Mouse (Mus musculus) heart, embryonic 11.5 days (tissue): ENCODE measurements at regions not wholly inside any gene's neighbourhood (a gene's known extent, or its start where the extent isn't known, plus 50 kb on each side); places are given as distances from the start of the nearest gene placed in this dataset.

Source experiments
- ATAC-seq: fragments of 200-750 bp; cut with Nextera tagmentation; replicated peaks from 2 replicates; pipeline ENCODE4 v1.8.0; 2017; ENCODE audit warnings: moderate library complexity; ENCODE audit not compliant: insufficient number of reproducible peaks, low FRiP score, low TSS enrichment
- H3K27ac ChIP-seq: fragments of 300-500 bp; sonication (generic); 2 replicates; pipeline ENCODE4 v1.5.1; 2014; ENCODE audit warnings: mild to moderate bottlenecking, low read depth, low read length
- H3K27me3 ChIP-seq: fragments of 300-500 bp; sonication (generic); 2 replicates; pipeline ENCODE4 v1.6.1; 2014; ENCODE audit warnings: mild to moderate bottlenecking, low read length, mixed read lengths; ENCODE audit not compliant: control insufficient read depth, insufficient read depth
- H3K36me3 ChIP-seq: fragments of 300-500 bp; sonication (generic); 2 replicates; pipeline ENCODE4 v1.6.1; 2014; ENCODE audit warnings: mild to moderate bottlenecking, low read length, moderate library complexity, mixed read lengths; ENCODE audit not compliant: control insufficient read depth, insufficient read depth
- H3K4me1 ChIP-seq: fragments of 300-500 bp; sonication (generic); 2 replicates; pipeline ENCODE4 v1.6.1; 2014; ENCODE audit warnings: low read length; ENCODE audit not compliant: control insufficient read depth, insufficient read depth
- H3K4me2 ChIP-seq: fragments of 300-500 bp; sonication (generic); 2 replicates; pipeline ENCODE4 v1.6.1; 2014; ENCODE audit warnings: mild to moderate bottlenecking, moderate library complexity
- H3K4me3 ChIP-seq: fragments of 300-500 bp; sonication (generic); 2 replicates; pipeline ENCODE4 v1.5.1; 2014; ENCODE audit warnings: low read depth, low read length
- H3K9ac ChIP-seq: fragments of 300-500 bp; sonication (generic); 2 replicates; pipeline ENCODE4 v1.6.1; 2014; ENCODE audit warnings: mild to moderate bottlenecking, low read depth, low read length, moderate library complexity
- H3K9me3 ChIP-seq: fragments of 300-500 bp; sonication (generic); replicated peaks from 2 replicates; pipeline ENCODE4 v1.6.1; 2016; ENCODE audit warnings: low read length; ENCODE audit not compliant: control insufficient read depth
- WGBS: fragments of 180-500 bp; shearing (Covaris S2); extraction: QIAGEN DNeasy Blood & Tissue Kit; methylation state at CpG from one replicate; pipeline ENCODE4 v1.1.7; 2014; ENCODE audit not compliant: insufficient replicate concordance; 5-methylcytosine and 5-hydroxymethylcytosine counted together

DNA sequence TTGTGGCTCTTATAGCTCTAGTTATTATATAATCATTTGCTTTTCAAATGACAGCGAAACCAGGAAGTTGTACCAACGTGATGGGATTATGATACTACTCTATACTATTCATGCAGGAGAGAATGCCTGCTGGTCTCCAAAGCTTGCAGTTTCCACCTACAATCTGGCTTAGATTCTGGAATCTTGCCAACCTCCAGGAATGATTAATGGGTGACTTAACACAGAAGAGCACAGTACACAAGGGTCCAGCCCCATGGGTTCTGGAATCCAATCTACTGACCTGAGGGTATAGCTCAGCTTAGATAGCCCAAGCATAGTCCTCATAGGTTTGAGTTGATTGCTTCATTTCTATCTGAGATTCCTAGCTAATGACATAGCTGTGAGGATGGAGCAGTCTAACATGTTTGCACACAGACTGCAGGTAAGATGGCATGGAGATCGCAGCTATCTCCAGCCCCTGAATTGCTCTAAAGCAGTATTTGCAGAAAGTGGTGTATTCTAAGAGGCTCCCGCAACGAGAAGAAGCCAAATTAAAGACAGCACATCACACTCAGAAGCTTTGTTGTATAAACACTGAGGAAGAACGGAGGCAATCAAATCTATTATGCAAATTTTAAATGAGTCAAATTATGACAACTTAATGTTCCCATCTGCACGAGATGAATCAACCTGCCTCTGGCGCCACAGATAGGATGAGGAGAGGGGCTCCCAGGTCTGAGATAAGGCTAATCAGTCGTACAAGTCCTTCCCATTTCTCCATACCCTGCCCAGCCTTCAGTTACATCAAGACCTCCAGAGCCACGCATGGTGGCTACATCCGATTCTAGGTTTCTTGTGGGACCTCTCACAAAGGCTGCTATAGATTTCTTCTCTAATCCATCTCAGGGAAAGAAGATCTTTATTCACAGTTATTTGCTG is 160.7 kb upstream of the Tgfbr2 start:
- no peak for ATAC-seq
- H3K4me1 ChIP-seq, result no peaks in the 10 kb centered on the region
- H3K9ac ChIP-seq, result no peak overlapping the region
- H3K4me3 ChIP-seq, result no peak overlapping the region
- no peak overlapping the region for H3K27ac ChIP-seq
- WGBS, result 76% methylated on average over 11 of the region's 11 CpGs
- H3K36me3 ChIP-seq, result no peaks in the 10 kb centered on the region
- no peaks in the 10 kb centered on the region for H3K27me3 ChIP-seq
- H3K9me3 ChIP-seq, result no peaks in the 10 kb centered on the region
- no peak overlapping the region for H3K4me2 ChIP-seq

DNA sequence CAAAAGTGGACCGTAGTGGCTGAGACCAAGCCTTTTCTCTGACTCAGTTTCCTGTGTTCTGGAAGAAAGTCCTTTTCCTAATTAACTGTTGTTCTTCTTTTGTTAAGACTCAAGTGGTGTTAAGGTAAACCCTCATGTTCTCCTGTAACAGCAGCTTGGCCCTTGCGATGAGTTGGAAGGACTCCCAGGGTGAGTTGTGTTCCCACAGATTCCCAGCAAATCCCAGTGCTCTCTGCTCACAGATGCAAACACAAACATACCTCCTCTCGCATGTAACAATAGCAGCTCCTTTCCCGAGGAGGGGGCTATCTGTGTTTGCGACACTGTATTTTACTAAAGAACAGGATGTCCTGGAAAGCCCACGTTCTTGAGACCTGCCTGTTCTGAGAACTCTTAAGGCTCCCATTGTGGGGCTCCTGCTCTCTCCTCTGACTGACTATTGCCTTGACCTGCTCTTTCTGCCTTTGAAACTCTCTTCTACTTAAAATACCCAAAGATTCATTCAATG is 158.8 kb upstream of the Tgfbr2 start:
- Histone ChIP-seq H3K27ac (no peak overlapping the region), H3K4me2 (no peak overlapping the region), H3K9me3 (no peaks in the 10 kb centered on the region), H3K4me3 (no peak overlapping the region), H3K27me3 (no peaks in the 10 kb centered on the region), H3K4me1 (no peaks in the 10 kb centered on the region), H3K9ac (no peak overlapping the region), H3K36me3 (no peaks in the 10 kb centered on the region)
- no peak for ATAC-seq
- WGBS, result 64% methylated on average over 6 of the region's 6 CpGs

DNA sequence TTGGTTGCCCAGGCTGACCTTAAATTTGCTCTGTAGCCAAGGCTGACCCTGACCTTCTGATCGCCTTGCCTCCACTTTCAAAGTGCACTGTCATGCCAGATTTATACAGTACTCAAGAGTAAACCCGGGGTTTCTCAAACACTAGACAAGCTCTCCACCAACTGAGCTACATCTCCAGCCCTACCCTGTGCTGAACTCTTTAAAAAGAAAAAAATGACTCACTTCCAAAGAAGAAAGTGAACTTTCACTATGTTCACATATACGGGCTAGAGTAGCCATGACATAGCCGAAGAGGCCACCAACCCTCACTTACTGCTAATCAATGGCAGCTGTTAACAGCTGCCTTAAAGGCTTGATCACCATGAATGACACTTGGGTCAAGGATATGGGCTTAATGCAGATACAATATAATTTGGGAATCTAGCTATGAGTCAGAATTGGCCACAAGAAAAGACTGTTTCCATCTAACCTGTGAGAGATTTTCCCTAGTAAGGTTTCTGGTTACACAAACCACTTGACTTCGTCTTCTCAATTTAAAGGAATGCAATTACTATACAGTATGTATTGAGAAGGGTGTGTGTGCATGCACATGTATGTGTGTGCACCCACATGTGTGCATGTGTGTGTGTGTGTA is 157.4 kb upstream of the Tgfbr2 start:
- 79% methylated on average over 5 of the region's 5 CpGs for WGBS
- H3K4me1 ChIP-seq, result 0 out of 2 replicates have a peak, but pooled peaks cover 6% of the 10 kb centered on the region
- no peaks in the 10 kb centered on the region for H3K9me3 ChIP-seq
- H3K4me3 ChIP-seq, result no peak overlapping the region
- H3K4me2 ChIP-seq, result no peak overlapping the region
- H3K36me3 ChIP-seq, result no peaks in the 10 kb centered on the region
- no peak for ATAC-seq
- H3K27ac ChIP-seq, result no peak overlapping the region
- no peak overlapping the region for H3K9ac ChIP-seq
- H3K27me3 ChIP-seq, result no peaks in the 10 kb centered on the region

DNA sequence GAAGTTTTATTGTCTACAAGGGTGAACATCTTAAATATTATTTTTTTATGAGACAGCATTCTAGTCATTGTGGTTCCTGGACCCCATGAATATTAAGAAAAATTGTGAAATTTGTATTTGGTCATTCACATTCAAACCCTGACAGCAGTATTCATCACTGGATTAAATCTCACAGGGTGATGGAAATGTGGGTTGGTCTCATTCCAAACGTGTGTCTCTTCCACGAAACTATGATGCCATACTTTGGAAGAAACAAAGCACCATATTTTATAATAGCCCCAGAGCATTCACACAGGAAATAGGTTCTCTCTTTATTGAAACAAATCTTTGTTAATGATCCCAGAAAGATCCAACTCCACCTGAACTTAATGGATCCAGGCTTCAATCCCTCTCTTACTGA is 156.2 kb upstream of the Tgfbr2 start:
- H3K9ac ChIP-seq, result no peak overlapping the region
- H3K9me3 ChIP-seq, result no peaks in the 10 kb centered on the region
- no peaks in the 10 kb centered on the region for H3K27me3 ChIP-seq
- no peaks in the 10 kb centered on the region for H3K36me3 ChIP-seq
- ATAC-seq, result no peak
- WGBS, result 77% methylated on average over 2 of the region's 2 CpGs
- 0 out of 2 replicates have a peak, but pooled peaks cover 6% of the 10 kb centered on the region for H3K4me1 ChIP-seq
- H3K4me2 ChIP-seq, result no peak overlapping the region
- H3K4me3 ChIP-seq, result no peak overlapping the region
- H3K27ac ChIP-seq, result no peak overlapping the region

DNA sequence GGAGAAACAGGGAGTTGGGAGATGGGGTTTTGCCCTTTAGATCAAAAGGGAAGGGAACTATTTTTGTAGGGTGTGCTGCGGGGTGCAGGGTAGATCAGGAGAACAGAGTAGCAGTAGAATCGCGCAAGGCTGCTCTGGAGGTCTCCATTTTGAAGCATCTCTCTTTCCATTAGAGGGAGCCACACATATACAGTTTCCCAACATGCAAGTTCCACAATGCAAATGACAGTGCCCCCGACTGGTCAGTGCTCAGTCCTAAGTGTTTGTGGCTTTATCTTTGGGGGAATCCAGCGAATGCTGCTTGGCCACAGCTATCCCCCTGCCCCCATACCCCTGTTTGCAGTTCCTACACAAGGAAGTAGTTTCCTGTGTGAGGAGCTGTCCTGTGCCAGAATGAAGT is 155.6 kb upstream of the Tgfbr2 start:
- ATAC-seq, result no peak
- H3K27me3 ChIP-seq, result no peaks in the 10 kb centered on the region
- no peak overlapping the region for H3K27ac ChIP-seq
- no peak overlapping the region for H3K9ac ChIP-seq
- 0 out of 2 replicates have a peak, but pooled peaks cover 6% of the 10 kb centered on the region for H3K4me1 ChIP-seq
- H3K4me2 ChIP-seq, result no peak overlapping the region
- H3K9me3 ChIP-seq, result no peaks in the 10 kb centered on the region
- WGBS, result 53% methylated on average over 5 of the region's 5 CpGs
- H3K4me3 ChIP-seq, result no peak overlapping the region
- H3K36me3 ChIP-seq, result no peaks in the 10 kb centered on the region

DNA sequence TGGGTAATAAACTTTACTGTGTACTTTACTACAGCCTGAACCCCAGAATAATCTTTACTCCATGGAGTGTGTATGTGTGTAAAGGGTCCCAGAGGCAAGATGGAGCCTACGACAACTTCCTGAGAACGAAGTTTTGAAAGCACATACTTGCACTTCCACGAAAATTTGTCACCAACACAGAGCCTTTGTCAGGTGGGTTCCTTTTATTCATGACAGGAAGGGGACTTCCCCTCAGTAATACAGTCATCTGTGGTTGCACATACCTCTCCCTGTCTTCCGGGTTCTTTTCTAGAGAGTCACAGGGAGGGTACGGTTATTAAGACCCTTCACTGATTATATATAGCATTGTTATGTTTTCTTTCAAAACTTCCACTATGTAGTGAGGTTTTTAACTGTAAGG is 154.0 kb upstream of the Tgfbr2 start:
- Histone ChIP-seq H3K9ac (no peak overlapping the region), H3K9me3 (no peaks in the 10 kb centered on the region), H3K4me3 (no peak overlapping the region), H3K4me2 (no peak overlapping the region), H3K4me1 (peaks cover 9% of the 10 kb centered on the region), H3K27ac (no peak overlapping the region), H3K36me3 (no peaks in the 10 kb centered on the region), H3K27me3 (no peaks in the 10 kb centered on the region)
- no peak for ATAC-seq
- WGBS, result 64% methylated on average over 5 of the region's 5 CpGs

DNA sequence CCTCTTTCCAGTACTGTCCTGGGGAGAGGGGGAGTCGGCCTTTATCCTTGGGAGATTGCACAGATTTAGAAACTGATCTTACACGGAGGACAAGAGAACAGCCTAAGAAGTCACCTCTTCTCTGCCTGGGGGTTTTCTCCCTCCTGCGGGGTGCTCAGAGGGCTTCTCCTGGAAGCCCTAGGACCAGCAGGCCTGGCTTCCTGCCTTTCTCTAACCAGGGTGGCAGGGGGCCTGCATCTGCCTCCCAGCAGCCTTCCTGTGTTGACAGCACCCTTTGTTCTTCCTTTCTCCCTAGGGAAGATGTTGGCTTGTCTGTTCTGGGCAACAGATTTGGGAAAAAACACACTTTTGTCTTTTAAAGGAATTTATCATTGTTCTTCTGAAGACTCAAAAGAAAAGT is 153.0 kb upstream of the Tgfbr2 start:
- no peaks in the 10 kb centered on the region for H3K36me3 ChIP-seq
- H3K27ac ChIP-seq, result no peak overlapping the region
- WGBS, result 11% methylated on average over 3 of the region's 3 CpGs
- H3K9ac ChIP-seq, result no peak overlapping the region
- no peak for ATAC-seq
- no peak overlapping the region for H3K4me3 ChIP-seq
- peaks cover 13% of the 10 kb centered on the region for H3K4me1 ChIP-seq
- no peak overlapping the region for H3K4me2 ChIP-seq
- no peaks in the 10 kb centered on the region for H3K9me3 ChIP-seq
- no peaks in the 10 kb centered on the region for H3K27me3 ChIP-seq

DNA sequence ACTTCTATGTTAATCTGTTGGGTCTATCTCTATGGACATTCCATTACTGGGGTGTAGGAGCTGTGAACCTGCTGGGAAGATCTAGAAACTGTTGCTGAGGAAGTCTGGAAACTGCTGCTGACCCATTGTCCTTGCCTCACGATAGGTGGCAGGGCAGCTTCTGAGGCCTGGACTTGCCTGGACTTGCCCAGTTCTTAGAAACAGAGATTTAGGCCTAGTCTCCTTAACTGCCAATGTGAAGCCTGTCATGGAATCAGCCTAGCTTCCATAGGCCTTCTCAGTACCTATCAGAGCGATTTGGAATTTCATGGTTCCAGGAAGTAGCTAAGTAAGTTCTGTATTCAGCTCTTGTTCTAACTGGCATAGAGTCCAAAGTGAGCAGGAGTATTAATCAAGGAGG is 151.9 kb upstream of the Tgfbr2 start:
- peaks cover 13% of the 10 kb centered on the region for H3K4me1 ChIP-seq
- no peak overlapping the region for H3K4me3 ChIP-seq
- no peak overlapping the region for H3K4me2 ChIP-seq
- H3K27me3 ChIP-seq, result no peaks in the 10 kb centered on the region
- H3K9me3 ChIP-seq, result no peaks in the 10 kb centered on the region
- WGBS, result 92% methylated on average over 2 of the region's 2 CpGs
- no peak for ATAC-seq
- H3K9ac ChIP-seq, result no peak overlapping the region
- H3K27ac ChIP-seq, result no peak overlapping the region
- no peaks in the 10 kb centered on the region for H3K36me3 ChIP-seq
